Mouse (Mus musculus): Measurements from ENCODE around the gene Cenpp.

DNA sequence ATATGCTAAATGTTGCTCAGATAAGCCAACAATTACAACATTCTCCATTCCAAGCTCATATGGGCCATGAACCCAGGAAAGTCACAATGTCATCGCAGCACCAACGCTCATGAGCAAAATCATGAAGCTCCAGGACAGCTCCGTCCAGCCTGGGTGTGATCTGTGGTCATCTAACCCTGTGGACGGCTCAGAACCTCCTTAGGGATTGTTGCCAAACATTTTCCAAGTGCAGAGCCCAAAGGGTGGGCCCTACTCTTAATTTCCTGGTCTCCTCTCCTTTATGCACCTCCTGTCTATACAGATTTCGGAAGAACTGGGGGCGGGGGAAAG, 179.9 kb downstream of the Cenpp start:
- no peak for TF ChIP-seq CTCF (IDR thresholded peaks at IDR 0.05; ENCODE audit: control insufficient read depth, insufficient read depth, insufficient read length)
- TF ChIP-seq MAX (IDR thresholded peaks at IDR 0.05) = no peak
- TF ChIP-seq USF1 (IDR thresholded peaks at IDR 0.05; ENCODE audit: low read depth) = no peak
- TF ChIP-seq MYOD1 (IDR thresholded peaks at IDR 0.05; ENCODE audit: control insufficient read depth, insufficient read length, low read depth) = no peak
- TF ChIP-seq MYOG (IDR thresholded peaks at IDR 0.05; ENCODE audit: control insufficient read depth, extremely low read depth, insufficient read length) = no peak
- TF ChIP-seq FOSL1 (IDR thresholded peaks at IDR 0.05; ENCODE audit: insufficient read depth, low read length, poor library complexity, severe bottlenecking) = no peak
- no peak for TF ChIP-seq CEBPB (IDR thresholded peaks at IDR 0.05; ENCODE audit: low read depth)

Data from C2C12 (cell line).